13 mouse cellular contexts compared by ENCODE assay signal in genomic region chr15:59876279-59876742, GRCm38 (mm10).
A peak's percentile ranks its signal among the peaks of the same experiment; 100 is the strongest.
DNase-seq lines count a peak whose midpoint lies in the region; ATAC-seq and TF ChIP-seq lines count a peak whose summit lies in the region.
"Had no signal": no experiment of that assay in that cellular context is flagged by ENCODE, and none has a peak within 500 bp of the region (broad histone marks: within the 10 kb centered on the region; RNA-seq: fewer than 3 reads in every experiment).

No protein-coding gene starts in this region.

- H3K36me3 ChIP-seq in CH12.LX (replicated peaks in 1 of 2; ENCODE audit: control insufficient read depth in 1 of 2, insufficient read depth in 1 of 2, low read length in 1 of 2) = no peaks in the 10 kb centered on the region
- no peaks in the 10 kb centered on the region for H3K36me3 ChIP-seq in hindbrain, embryonic 16.5 days (ENCODE audit: control insufficient read depth, insufficient read depth, low read length)
- H3K36me3 ChIP-seq: embryonic facial prominence, embryonic 12.5 days; kidney, embryonic 15.5 days; midbrain, embryonic 12.5 days had no signal

- H3K79me2 ChIP-seq in CH12.LX (replicated peaks; ENCODE audit: control insufficient read depth, extremely low read depth, insufficient read depth, poor library complexity, severe bottlenecking) = no peaks in the 10 kb centered on the region

- H3K9me3 ChIP-seq in CH12.LX (replicated peaks; ENCODE audit: low read length) = no peaks in the 10 kb centered on the region
- no peaks in the 10 kb centered on the region for H3K9me3 ChIP-seq in hindbrain, embryonic 16.5 days (ENCODE audit: control insufficient read depth, low read length)
- H3K9me3 ChIP-seq: embryonic facial prominence, embryonic 12.5 days; kidney, embryonic 15.5 days; midbrain, embryonic 12.5 days had no signal

- H3K4me1 ChIP-seq in CH12.LX (ENCODE audit: control insufficient read depth in 1 of 2, insufficient read depth in 2 of 2) = no peaks in the 10 kb centered on the region
- no peaks in the 10 kb centered on the region for H3K4me1 ChIP-seq in hindbrain, embryonic 16.5 days (ENCODE audit: control insufficient read depth, insufficient read depth, low read depth, low read length)
- H3K4me1 ChIP-seq: embryonic facial prominence, embryonic 12.5 days; kidney, embryonic 15.5 days; midbrain, embryonic 12.5 days had no signal

- no peak for TF ChIP-seq POLR2A in CH12.LX (IDR thresholded peaks at IDR 0.05; ENCODE audit: low read depth, low read length)

- H3K27ac ChIP-seq in layer of hippocampus, adult 2 months = peak overlapping the region; percentile 62; the same call in 1 of the 2 replicates
- no peak overlapping the region for H3K27ac ChIP-seq in CH12.LX (ENCODE audit: insufficient read depth, low read depth)
- H3K27ac ChIP-seq in hindbrain, embryonic 16.5 days (ENCODE audit: low read depth, low read length) = no peak overlapping the region
- H3K27ac ChIP-seq: embryonic facial prominence, embryonic 12.5 days; kidney, embryonic 15.5 days; liver, embryonic 14.5 days; midbrain, embryonic 12.5 days had no signal

- no peak for TF ChIP-seq EP300 in CH12.LX (IDR thresholded peaks at IDR 0.05; ENCODE audit: low read length)

- H3K4me2 ChIP-seq in CH12.LX (ENCODE audit: insufficient read depth, low read depth, poor library complexity, severe bottlenecking) = no peak overlapping the region
- peak overlapping the region; percentile 19; the same call in 1 of the 2 replicates for H3K4me2 ChIP-seq in hindbrain, embryonic 16.5 days (ENCODE audit: low read length)
- H3K4me2 ChIP-seq: embryonic facial prominence, embryonic 12.5 days; kidney, embryonic 15.5 days; midbrain, embryonic 12.5 days had no signal

- dilution Hi-C loops in CH12.LX (cut with MboI; ENCODE audit: extremely low pct_ligation_motif_present, extremely low pct_unique_long_range_greater_than_20kb, low sequenced_read_pairs) = no loop called here

- TF ChIP-seq RAD21 in CH12.LX (IDR thresholded peaks at IDR 0.05; ENCODE audit: low read depth, low read length) = peak; percentile 77

- ATAC-seq in hindbrain, embryonic 16.5 days = peak; percentile 60
- ATAC-seq in megakaryocyte-erythroid progenitor cell, adult 5-6 weeks (replicated peaks; ENCODE audit: low FRiP score, low TSS enrichment, poor library complexity, severe bottlenecking) = no peak

- in situ Hi-C loops in CH12.LX (cut with MboI; ENCODE audit: low pct_ligation_motif_present, low pct_unique_long_range_greater_than_20kb, low sequenced_read_pairs) = loop anchor here (25.0 kb wide), 1 partner anchor 386 kb away; no protein-coding TSS in a partner anchor

- peak; percentile 82 for TF ChIP-seq CTCF in layer of hippocampus, adult 2 months (conservative IDR thresholded peaks at IDR 0.05)
- TF ChIP-seq CTCF in CH12.LX (conservative IDR thresholded peaks at IDR 0.05 in 1 of 2, IDR thresholded peaks at IDR 0.05 in 1 of 2; ENCODE audit: low read depth in 2 of 2, low read length in 2 of 2) = peak in 1 of 2 experiments; percentile 66; a peak in 2 of 4 replicates

- H3K4me3 ChIP-seq in layer of hippocampus, adult 2 months = peak overlapping the region; percentile 41
- no peak overlapping the region for H3K4me3 ChIP-seq in CH12.LX (replicated peaks in 1 of 3; ENCODE audit: low read depth in 2 of 3, low read length in 2 of 3, poor library complexity in 1 of 3)
- no peak overlapping the region for H3K4me3 ChIP-seq in hindbrain, embryonic 16.5 days (ENCODE audit: low read length)
- H3K4me3 ChIP-seq: embryonic facial prominence, embryonic 12.5 days; kidney, embryonic 15.5 days; midbrain, embryonic 12.5 days had no signal

- H3K9ac ChIP-seq in CH12.LX (ENCODE audit: insufficient read depth, low read depth) = no peak overlapping the region
- no peak overlapping the region for H3K9ac ChIP-seq in hindbrain, embryonic 16.5 days (ENCODE audit: low read depth, low read length)
- H3K9ac ChIP-seq: embryonic facial prominence, embryonic 12.5 days; kidney, embryonic 15.5 days; liver, embryonic 14.5 days; midbrain, embryonic 12.5 days had no signal

- DNase-seq in embryo, embryonic 11 days = peak; percentile 37
- no peak for DNase-seq in embryo, embryonic 10 days (ENCODE audit: low spot score)
- no peak for DNase-seq in layer of hippocampus, adult 2 months (ENCODE audit: low spot score in 2 of 2)
- no peak for DNase-seq in layer of hippocampus, adult 9-11 months
- peak; percentile 39 for DNase-seq in CH12.LX (ENCODE audit: extremely low read depth)
- DNase-seq in testis, postnatal 14 days (ENCODE audit: low spot score) = no peak
- DNase-seq: gastrocnemius, postnatal 10 days had no signal

- WGBS in hindbrain, embryonic 16.5 days = 48% methylated on average over 7 of the region's 7 CpGs

- no peaks in the 10 kb centered on the region for H3K27me3 ChIP-seq in CH12.LX (replicated peaks)
- H3K27me3 ChIP-seq in hindbrain, embryonic 16.5 days (replicated peaks; ENCODE audit: control insufficient read depth, insufficient read depth, low read length) = no peaks in the 10 kb centered on the region
- H3K27me3 ChIP-seq: embryonic facial prominence, embryonic 12.5 days; kidney, embryonic 15.5 days; midbrain, embryonic 12.5 days had no signal

TF ChIP-seq in CH12.LX, 34 proteins besides CTCF, POLR2A, EP300 and RAD21:
- TF ChIP-seq SMC3 (IDR thresholded peaks at IDR 0.05; ENCODE audit: low read depth, low read length) (peak; percentile 26; the same call in 1 of the 2 replicates), ZNF384 (IDR thresholded peaks at IDR 0.05; ENCODE audit: low read depth, low read length) (peak; percentile 92), IRF4 (IDR thresholded peaks at IDR 0.05; ENCODE audit: low read depth, low read length) (no peak), MEF2A (IDR thresholded peaks at IDR 0.05; ENCODE audit: borderline replicate concordance, low read depth, low read length) (no peak), POLR2AphosphoS2 (IDR thresholded peaks at IDR 0.05; ENCODE audit: low read depth, low read length) (no peak)
TF ChIP-seq in CH12.LX: peak in this region for 2.

Comparison
In these comparisons a context has a peak if more than half of its experiments do, and no peak if none do; other contexts are left out.
1. DNase-seq: peak in embryo, embryonic 11 days (single experiment) and CH12.LX (single experiment); none in embryo, embryonic 10 days (single experiment), layer of hippocampus, adult 2 months (0 of 2), layer of hippocampus, adult 9-11 months (single experiment) and testis, postnatal 14 days (single experiment).